Mouse (Mus musculus) liver, postnatal 0 days (tissue): ENCODE measurements around the gene Mcm3ap. TPM values are rescaled to one million over a fixed set of nuclear protein-coding genes. Genes with fewer than 3 reads are reported as not detected.

Experiments used
- ATAC-seq: fragments of 200-750 bp; cut with Nextera tagmentation; 2 replicates; pipeline ENCODE4 v1.8.0; 2017; ENCODE audit warnings: mild to moderate bottlenecking, moderate library complexity
- DNase-seq: peaks from one replicate; pipeline ENCODE4 v3.0.0-alpha.2; 2016
- H3K27ac ChIP-seq: fragments of 300-500 bp; sonication (generic); 2 replicates; pipeline ENCODE4 v1.5.1; 2014; ENCODE audit warnings: antibody characterized with exemption, moderate library complexity, mild to moderate bottlenecking, low read depth
- H3K27me3 ChIP-seq: fragments of 300-500 bp; sonication (generic); 2 replicates; pipeline ENCODE4 v1.6.1; 2014; ENCODE audit warnings: low read length, control low read depth, mixed read lengths; ENCODE audit not compliant: insufficient read depth
- H3K36me3 ChIP-seq: fragments of 300-500 bp; sonication (generic); replicated peaks from 2 replicates; pipeline ENCODE4 v1.6.1; 2014; ENCODE audit warnings: mild to moderate bottlenecking, control low read depth, low read length, moderate library complexity, mixed read lengths; ENCODE audit not compliant: insufficient read depth
- H3K4me1 ChIP-seq: fragments of 300-500 bp; sonication (generic); 2 replicates; pipeline ENCODE4 v1.6.1; 2014; ENCODE audit warnings: antibody characterized with exemption, mild to moderate bottlenecking, control low read depth; ENCODE audit not compliant: insufficient read depth
- H3K4me2 ChIP-seq: fragments of 300-500 bp; sonication (generic); 2 replicates; pipeline ENCODE4 v1.6.1; 2014; ENCODE audit warnings: low read depth, mild to moderate bottlenecking, low read length, moderate library complexity, mixed read lengths
- H3K4me3 ChIP-seq: fragments of 300-500 bp; sonication (generic); 2 replicates; pipeline ENCODE4 v1.5.1; 2014; ENCODE audit warnings: low read depth, low read length
- H3K9ac ChIP-seq: fragments of 300-500 bp; sonication (generic); replicated peaks from 2 replicates; pipeline ENCODE4 v1.6.1; 2014; ENCODE audit warnings: mild to moderate bottlenecking, moderate library complexity
- H3K9me3 ChIP-seq: fragments of 300-500 bp; sonication (generic); 2 replicates; pipeline ENCODE4 v1.6.1; 2016; ENCODE audit warnings: mild to moderate bottlenecking, control low read depth, low read length, mixed read lengths
- CTCF ChIP-seq: sonication (generic); IDR thresholded peaks from 2 replicates; pipeline ENCODE4 v1.5.1; 2016; ENCODE audit warnings: antibody characterized with exemption, low read depth
- EP300 ChIP-seq: IDR thresholded peaks from 2 replicates; pipeline ENCODE4 v1.6.1; 2016; ENCODE audit warnings: antibody characterized with exemption, low read depth, mild to moderate bottlenecking
- WGBS: fragments of 180-500 bp; shearing (Covaris S2); extraction: QIAGEN DNeasy Blood & Tissue Kit; methylation state at CpG from one replicate; pipeline ENCODE4 v1.1.7; 2014; ENCODE audit not compliant: insufficient replicate concordance; 5-methylcytosine and 5-hydroxymethylcytosine counted together
- polyA plus RNA-seq: library from polyadenylated mRNA; unstranded; fragments of >200 nt; fragmentation: Nextera tagmentation; extraction: Ambion mirVana; gene quantifications from 2 replicates; pipeline ENCODE4 v1.2.1, GENCODE M21; 2015

Gene Mcm3ap
- polyA plus RNA-seq, 1 experiment from 2014 or later, result 18.2 TPM

- Histone ChIP-seq H3K4me3 (no peak overlapping the region), H3K9me3 (no peaks in the 10 kb centered on the region), H3K9ac (no peak overlapping the region), H3K27ac (no peak overlapping the region), H3K27me3 (no peaks in the 10 kb centered on the region), H3K4me1 (peaks cover 18% of the 10 kb centered on the region), H3K36me3 (peaks cover 20% of the 10 kb centered on the region), H3K4me2 (no peak overlapping the region)
- no peak for ATAC-seq
- WGBS, result 94% methylated on average over 7 of the region's 7 CpGs
- no peak for DNase-seq
- no peak for TF ChIP-seq EP300
- TF ChIP-seq CTCF, result no peak
These were observed 66.8 kb downstream of the Mcm3ap start for GRCm38 (mm10) chr10:76535526-76535925.

GRCm38 (mm10) chr10:76537619-76538018 is 68.9 kb downstream of the Mcm3ap start:
- H3K36me3 ChIP-seq, result peaks cover 36% of the 10 kb centered on the region
- TF ChIP-seq EP300 (peak; percentile 85), CTCF (no peak)
- no peak overlapping the region for H3K4me2 ChIP-seq
- peak; percentile 64 for DNase-seq
- peaks cover 8% of the 10 kb centered on the region for H3K4me1 ChIP-seq
- no peaks in the 10 kb centered on the region for H3K9me3 ChIP-seq
- no peak overlapping the region for H3K9ac ChIP-seq
- H3K27me3 ChIP-seq, result no peaks in the 10 kb centered on the region
- 59% methylated on average over 9 of the region's 9 CpGs for WGBS
- peak; percentile 90 for ATAC-seq
- H3K4me3 ChIP-seq, result no peak overlapping the region
- peak overlapping the region; percentile 87 for H3K27ac ChIP-seq

- no peak overlapping the region for H3K27ac ChIP-seq
These were observed 72.8 kb downstream of the Mcm3ap start for GRCm38 (mm10) chr10:76541336-76542085.

GRCm38 (mm10) chr10:76542636-76543375 is 74.1 kb downstream of the Mcm3ap start:
- 37% methylated on average over 10 of the region's 10 CpGs for WGBS
- DNase-seq, result no peak
- no peak for ATAC-seq

More at GRCm38 (mm10) chr10:76541336-76542085, 72.8 kb downstream of the Mcm3ap start:
- ATAC-seq (no peak), DNase-seq (no peak)
- H3K9ac ChIP-seq, result no peak overlapping the region
- H3K4me3 ChIP-seq, result no peak overlapping the region
- H3K4me1 ChIP-seq, result 0 out of 2 replicates have a peak, but pooled peaks cover 2% of the 10 kb centered on the region
- no peak for TF ChIP-seq CTCF
- no peak for TF ChIP-seq EP300
- 60% methylated on average over 11 of the region's 11 CpGs for WGBS
- H3K9me3 ChIP-seq, result no peaks in the 10 kb centered on the region
- H3K36me3 ChIP-seq, result peaks cover 50% of the 10 kb centered on the region
- H3K27me3 ChIP-seq, result no peaks in the 10 kb centered on the region
- no peak overlapping the region for H3K4me2 ChIP-seq

GRCm38 (mm10) chr10:76546566-76546965 is 77.8 kb downstream of the Mcm3ap start:
- no peak overlapping the region for H3K27ac ChIP-seq
- no peaks in the 10 kb centered on the region for H3K9me3 ChIP-seq
- peaks cover 55% of the 10 kb centered on the region for H3K36me3 ChIP-seq
- DNase-seq, result no peak
- no peak overlapping the region for H3K9ac ChIP-seq
- no peak overlapping the region for H3K4me3 ChIP-seq
- 93% methylated on average over 8 of the region's 8 CpGs for WGBS
- H3K4me1 ChIP-seq, result no peaks in the 10 kb centered on the region
- no peak for ATAC-seq
- no peaks in the 10 kb centered on the region for H3K27me3 ChIP-seq
- no peak for TF ChIP-seq EP300
- H3K4me2 ChIP-seq, result no peak overlapping the region

More at GRCm38 (mm10) chr10:76542636-76543375, 74.1 kb downstream of the Mcm3ap start:
- 0 out of 2 replicates have a peak, but pooled peaks cover 2% of the 10 kb centered on the region for H3K4me1 ChIP-seq
- H3K9me3 ChIP-seq, result no peaks in the 10 kb centered on the region
- H3K9ac ChIP-seq, result no peak overlapping the region
- peaks cover 57% of the 10 kb centered on the region for H3K36me3 ChIP-seq
- no peaks in the 10 kb centered on the region for H3K27me3 ChIP-seq
- no peak overlapping the region for H3K4me2 ChIP-seq
- no peak overlapping the region for H3K27ac ChIP-seq
- no peak for TF ChIP-seq CTCF
- no peak for TF ChIP-seq EP300
- H3K4me3 ChIP-seq, result no peak overlapping the region

- Histone ChIP-seq H3K27ac (no peak overlapping the region), H3K4me2 (no peak overlapping the region), H3K4me1 (no peaks in the 10 kb centered on the region), H3K4me3 (no peak overlapping the region), H3K9me3 (no peaks in the 10 kb centered on the region), H3K9ac (no peak overlapping the region), H3K36me3 (peaks cover 63% of the 10 kb centered on the region), H3K27me3 (no peaks in the 10 kb centered on the region)
- DNase-seq, result no peak
- TF ChIP-seq CTCF (no peak), EP300 (no peak)
- 84% methylated on average over 8 of the region's 8 CpGs for WGBS
- no peak for ATAC-seq
These were observed 79.5 kb downstream of the Mcm3ap start for GRCm38 (mm10) chr10:76548218-76548617.
